Mouse (Mus musculus): ENCODE measurements at regions not wholly inside any gene's neighbourhood (a gene's known extent, or its start where the extent isn't known, plus 50 kb on each side); places are given as distances from the start of the nearest gene placed in this dataset.

- H3K9ac ChIP-seq: no peak overlapping the region
- ATAC-seq (replicated peaks): peak; percentile 40; the same call in 1 of the 2 replicates
Measured at GRCm38 (mm10) chr13:37517055-37517807, 172.2 kb downstream of the Ly86 start.

DNA sequence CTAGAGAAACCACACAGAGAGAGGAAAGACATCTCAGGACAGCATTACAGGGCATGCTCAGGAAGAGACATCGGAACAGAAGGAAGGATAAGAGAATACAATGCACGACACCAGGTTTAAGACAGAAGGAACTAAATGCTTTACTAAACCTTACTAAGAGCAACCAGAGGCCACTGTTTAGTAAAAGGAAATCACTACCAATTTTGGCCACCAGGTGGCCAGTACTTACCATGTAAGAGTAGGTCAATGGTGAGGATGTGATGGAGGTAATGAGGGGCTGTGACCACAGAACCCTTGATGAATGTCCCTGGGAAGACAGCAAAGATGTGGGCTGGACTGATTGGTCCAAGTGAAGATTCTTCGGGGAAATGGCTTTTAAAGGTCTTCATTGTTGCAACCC, 174.9 kb downstream of the Ly86 start:
- H3K4me3 ChIP-seq: no peak overlapping the region
- H3K4me1 ChIP-seq: peaks cover 9% of the 10 kb centered on the region
- WGBS: 69% methylated on average over 3 of the region's 3 CpGs
- no peak overlapping the region for H3K27ac ChIP-seq
- H3K9me3 ChIP-seq: no peaks in the 10 kb centered on the region
- no peak overlapping the region for H3K4me2 ChIP-seq
- no peak for ATAC-seq (replicated peaks)
- H3K9ac ChIP-seq: no peak overlapping the region
- peaks cover 9% of the 10 kb centered on the region; the same call in 1 of the 2 replicates for H3K27me3 ChIP-seq (replicated peaks)
- H3K36me3 ChIP-seq (replicated peaks): no peaks in the 10 kb centered on the region

More at GRCm38 (mm10) chr13:37517055-37517807, 172.2 kb downstream of the Ly86 start:
- Histone ChIP-seq H3K36me3 (replicated peaks) (no peaks in the 10 kb centered on the region), H3K9me3 (no peaks in the 10 kb centered on the region), H3K4me3 (no peak overlapping the region), H3K27me3 (replicated peaks) (peaks cover 9% of the 10 kb centered on the region; the same call in 1 of the 2 replicates), H3K27ac (no peak overlapping the region), H3K4me2 (no peak overlapping the region), H3K4me1 (peaks cover 23% of the 10 kb centered on the region)
- WGBS: 21% methylated on average over 14 of the region's 14 CpGs

- H3K4me2 ChIP-seq: no peak overlapping the region
- H3K4me3 ChIP-seq: no peak overlapping the region
- 84% methylated on average over 15 of the region's 15 CpGs for WGBS
Measured at GRCm38 (mm10) chr13:37525097-37525726, 180.2 kb downstream of the Ly86 start.

DNA sequence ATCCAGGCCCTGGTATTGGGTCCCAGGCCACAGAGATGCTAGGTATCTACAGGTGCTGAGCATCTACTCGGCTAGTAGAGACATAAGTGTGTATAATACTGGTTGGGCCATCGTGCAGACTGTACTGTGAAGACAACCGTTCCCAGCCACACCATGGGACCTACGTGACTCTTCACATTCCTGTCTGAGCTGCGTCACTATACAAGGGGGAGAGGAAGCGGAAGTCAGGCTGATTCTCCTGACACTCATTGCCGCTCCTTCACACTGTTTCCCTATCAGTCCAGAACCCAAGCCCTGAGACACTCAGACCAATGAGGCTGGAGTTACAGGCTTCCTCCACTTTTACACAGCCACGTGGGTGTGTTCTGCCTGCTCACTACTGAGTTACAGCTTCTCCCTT, 181.1 kb downstream of the Ly86 start:
- 0 out of 2 replicates have a peak, but pooled peaks cover 6% of the 10 kb centered on the region for H3K27me3 ChIP-seq (replicated peaks)
- H3K27ac ChIP-seq: no peak overlapping the region
- H3K9me3 ChIP-seq: no peaks in the 10 kb centered on the region
- no peak overlapping the region for H3K4me3 ChIP-seq
- H3K4me1 ChIP-seq: no peaks in the 10 kb centered on the region
- no peak overlapping the region for H3K9ac ChIP-seq
- WGBS: 91% methylated on average over 8 of the region's 8 CpGs
- no peaks in the 10 kb centered on the region for H3K36me3 ChIP-seq (replicated peaks)
- ATAC-seq (replicated peaks): no peak
- no peak overlapping the region for H3K4me2 ChIP-seq

More at GRCm38 (mm10) chr13:37525097-37525726, 180.2 kb downstream of the Ly86 start:
- H3K9me3 ChIP-seq: no peaks in the 10 kb centered on the region
- H3K27me3 ChIP-seq (replicated peaks): peaks cover 7% of the 10 kb centered on the region; the same call in 1 of the 2 replicates
- no peaks in the 10 kb centered on the region for H3K4me1 ChIP-seq
- no peak for ATAC-seq (replicated peaks)
- no peaks in the 10 kb centered on the region for H3K36me3 ChIP-seq (replicated peaks)
- H3K9ac ChIP-seq: no peak overlapping the region
- H3K27ac ChIP-seq: no peak overlapping the region

- H3K4me2 ChIP-seq: no peak overlapping the region
- WGBS: 59% methylated on average over 9 of the region's 9 CpGs
- H3K4me3 ChIP-seq: no peak overlapping the region
- 0 out of 2 replicates have a peak, but pooled peaks cover 6% of the 10 kb centered on the region for H3K27me3 ChIP-seq (replicated peaks)
- no peak for ATAC-seq (replicated peaks)
- no peaks in the 10 kb centered on the region for H3K9me3 ChIP-seq
- H3K9ac ChIP-seq: no peak overlapping the region
- no peaks in the 10 kb centered on the region for H3K4me1 ChIP-seq
- no peak overlapping the region for H3K27ac ChIP-seq
- H3K36me3 ChIP-seq (replicated peaks): no peaks in the 10 kb centered on the region
Measured at GRCm38 (mm10) chr13:37528380-37528779, 183.4 kb downstream of the Ly86 start.

- no peak overlapping the region for H3K4me3 ChIP-seq
- ATAC-seq (replicated peaks): no peak
- no peak overlapping the region for H3K27ac ChIP-seq
- H3K36me3 ChIP-seq (replicated peaks): no peaks in the 10 kb centered on the region
- H3K4me1 ChIP-seq: no peaks in the 10 kb centered on the region
- no peak overlapping the region for H3K9ac ChIP-seq
- H3K27me3 ChIP-seq (replicated peaks): 0 out of 2 replicates have a peak, but pooled peaks cover 6% of the 10 kb centered on the region
- no peaks in the 10 kb centered on the region for H3K9me3 ChIP-seq
- H3K4me2 ChIP-seq: no peak overlapping the region
- 81% methylated on average over 7 of the region's 7 CpGs for WGBS
Measured at GRCm38 (mm10) chr13:37528876-37529275, 183.9 kb downstream of the Ly86 start.

GRCm38 (mm10) chr13:37531512-37532183, 186.6 kb downstream of the Ly86 start:
- Histone ChIP-seq H3K27me3 (replicated peaks) (0 out of 2 replicates have a peak, but pooled peaks cover 6% of the 10 kb centered on the region), H3K9ac (no peak overlapping the region), H3K36me3 (replicated peaks) (no peaks in the 10 kb centered on the region), H3K4me2 (no peak overlapping the region), H3K4me3 (no peak overlapping the region), H3K27ac (no peak overlapping the region), H3K4me1 (no peaks in the 10 kb centered on the region), H3K9me3 (no peaks in the 10 kb centered on the region)
- ATAC-seq (replicated peaks): no peak
- WGBS: 79% methylated on average over 8 of the region's 8 CpGs

DNA sequence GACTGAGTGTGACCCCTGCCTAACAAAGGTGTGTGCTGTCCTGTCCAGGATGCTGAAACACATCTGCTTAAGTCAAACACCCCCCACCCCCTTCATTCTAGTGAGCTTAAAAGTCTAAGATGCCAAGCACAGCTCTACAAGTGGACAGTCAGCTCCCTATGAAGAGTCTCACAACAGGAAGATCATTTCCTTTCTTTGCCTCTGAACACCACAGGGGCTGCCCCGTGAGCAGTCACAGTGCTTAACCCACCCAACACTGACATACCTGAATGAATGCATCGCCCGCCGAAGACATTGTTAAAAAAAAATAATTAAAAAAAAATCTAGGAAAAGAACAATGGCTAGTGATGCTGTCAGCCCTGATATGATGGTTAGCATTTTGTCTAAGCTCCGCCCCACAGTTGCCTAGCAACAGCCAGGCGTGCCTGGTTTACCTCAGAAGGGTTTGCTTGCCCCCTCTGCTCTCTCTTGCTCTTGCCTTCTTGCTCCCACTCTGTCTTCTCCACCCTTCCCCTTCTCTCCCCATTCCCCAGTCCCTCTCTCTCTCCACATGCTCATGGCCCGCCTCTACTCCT, 187.7 kb downstream of the Ly86 start:
- no peak for ATAC-seq (replicated peaks)

GRCm38 (mm10) chr13:37533851-37534250, 188.8 kb downstream of the Ly86 start:
- no peak overlapping the region for H3K9ac ChIP-seq
- 81% methylated on average over 4 of the region's 4 CpGs for WGBS

More for the DNA sequence above, 187.7 kb downstream of the Ly86 start:
- H3K9me3 ChIP-seq: no peaks in the 10 kb centered on the region
- H3K27me3 ChIP-seq (replicated peaks): 0 out of 2 replicates have a peak, but pooled peaks cover 6% of the 10 kb centered on the region
- H3K4me3 ChIP-seq: no peak overlapping the region
- no peak overlapping the region for H3K9ac ChIP-seq
- no peak overlapping the region for H3K4me2 ChIP-seq
- H3K4me1 ChIP-seq: no peaks in the 10 kb centered on the region
- WGBS: 67% methylated on average over 7 of the region's 7 CpGs
- no peaks in the 10 kb centered on the region for H3K36me3 ChIP-seq (replicated peaks)
- no peak overlapping the region for H3K27ac ChIP-seq

GRCm38 (mm10) chr13:37537330-37537729, 192.3 kb downstream of the Ly86 start:
- Histone ChIP-seq H3K9me3 (no peaks in the 10 kb centered on the region), H3K4me1 (no peaks in the 10 kb centered on the region), H3K4me3 (no peak overlapping the region), H3K36me3 (replicated peaks) (no peaks in the 10 kb centered on the region), H3K27me3 (replicated peaks) (no peaks in the 10 kb centered on the region), H3K4me2 (no peak overlapping the region), H3K27ac (no peak overlapping the region), H3K9ac (no peak overlapping the region)
- WGBS: 88% methylated on average over 6 of the region's 6 CpGs
- ATAC-seq (replicated peaks): no peak

More at GRCm38 (mm10) chr13:37533851-37534250, 188.8 kb downstream of the Ly86 start:
- Histone ChIP-seq H3K27me3 (replicated peaks) (0 out of 2 replicates have a peak, but pooled peaks cover 4% of the 10 kb centered on the region), H3K4me3 (no peak overlapping the region), H3K36me3 (replicated peaks) (no peaks in the 10 kb centered on the region), H3K9me3 (no peaks in the 10 kb centered on the region), H3K4me1 (no peaks in the 10 kb centered on the region), H3K27ac (no peak overlapping the region), H3K4me2 (no peak overlapping the region)
- ATAC-seq (replicated peaks): no peak

- H3K4me2 ChIP-seq: no peak overlapping the region
- ATAC-seq (replicated peaks): no peak
- WGBS: 87% methylated on average over 6 of the region's 6 CpGs
- H3K4me1 ChIP-seq: no peaks in the 10 kb centered on the region
- no peak overlapping the region for H3K27ac ChIP-seq
- no peaks in the 10 kb centered on the region for H3K36me3 ChIP-seq (replicated peaks)
- no peaks in the 10 kb centered on the region for H3K9me3 ChIP-seq
- no peak overlapping the region for H3K9ac ChIP-seq
- H3K4me3 ChIP-seq: no peak overlapping the region
- no peaks in the 10 kb centered on the region for H3K27me3 ChIP-seq (replicated peaks)
Measured at GRCm38 (mm10) chr13:37537793-37538192, 192.8 kb downstream of the Ly86 start.

GRCm38 (mm10) chr13:37540980-37541531, 196.0 kb downstream of the Ly86 start:
- whole genome bisulfite sequencing: 11% methylated on average over 4 of the region's 5 CpGs
- Histone ChIP-seq H3K9ac (no peak overlapping the region), H3K4me1 (no peaks in the 10 kb centered on the region), H3K27me3 (replicated peaks) (no peaks in the 10 kb centered on the region), H3K4me2 (no peak overlapping the region), H3K4me3 (no peak overlapping the region), H3K36me3 (replicated peaks) (no peaks in the 10 kb centered on the region), H3K27ac (no peak overlapping the region), H3K9me3 (no peaks in the 10 kb centered on the region)
- no peak for ATAC-seq (replicated peaks)

All from midbrain, embryonic 15.5 days (tissue).